Mouse (Mus musculus): ENCODE results near the gene Mbd3. TPM values are rescaled to one million over a fixed set of nuclear protein-coding genes. Genes with fewer than 3 reads are reported as not detected.
A peak's percentile ranks its signal among the peaks of the same experiment; 100 is the strongest.

Gene Mbd3
- total RNA-seq, 2 experiments from 2014 or later = 121 to 131 TPM

DNA sequence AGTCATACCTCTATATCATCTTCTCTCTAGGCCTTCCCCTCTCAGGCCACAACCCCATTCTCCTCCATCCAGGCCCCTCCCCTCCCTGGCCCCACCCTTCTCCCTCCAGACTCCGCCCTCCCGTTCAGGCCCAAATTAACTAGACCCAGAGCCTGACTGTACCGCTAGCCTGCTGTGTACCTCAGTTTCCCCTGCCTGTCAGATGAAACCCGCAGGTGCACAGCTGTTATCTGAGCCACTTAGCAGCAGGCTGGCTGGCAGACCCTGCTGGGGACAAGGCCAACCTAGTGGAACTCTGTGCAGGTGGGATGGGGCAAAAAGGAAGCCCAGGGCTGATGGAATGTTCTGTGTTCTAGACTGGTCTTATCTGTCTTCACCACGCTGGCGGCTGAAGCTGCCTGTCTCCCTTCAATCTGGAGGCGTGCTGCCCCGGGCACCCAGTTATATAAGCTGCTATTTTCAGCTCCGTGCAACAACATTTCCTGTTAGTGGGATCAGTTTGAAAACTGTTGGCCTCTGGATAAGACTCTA lies 55.2 kb downstream of the Mbd3 start:
- no peak for DNase-seq (ENCODE audit: low spot score in 2 of 2)

DNA sequence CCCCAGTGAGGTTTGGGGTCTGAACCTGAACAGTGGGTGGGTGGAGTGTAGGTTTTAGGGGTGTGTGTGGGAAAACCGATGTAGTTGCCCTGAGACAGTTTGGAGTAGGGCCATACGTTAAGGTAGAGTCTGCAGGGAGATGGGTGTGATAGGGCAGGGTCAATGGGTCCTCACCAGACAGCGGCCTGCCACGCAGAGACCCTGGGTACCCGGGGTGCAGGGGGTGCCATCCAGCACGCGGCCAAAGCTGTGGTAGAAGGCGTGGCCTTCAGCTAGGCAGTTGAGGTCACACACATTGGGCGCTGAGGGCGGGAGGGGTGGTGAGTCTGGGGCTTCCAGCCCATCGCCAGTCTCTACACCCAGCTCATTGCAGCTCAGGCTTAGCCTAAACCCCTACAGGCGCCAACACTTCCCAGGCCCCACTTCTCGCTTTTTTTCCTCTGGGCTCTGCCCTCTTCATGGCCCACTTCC lies 55.9 kb downstream of the Mbd3 start:
- DNase-seq (ENCODE audit: low spot score in 2 of 2) = no peak

DNA sequence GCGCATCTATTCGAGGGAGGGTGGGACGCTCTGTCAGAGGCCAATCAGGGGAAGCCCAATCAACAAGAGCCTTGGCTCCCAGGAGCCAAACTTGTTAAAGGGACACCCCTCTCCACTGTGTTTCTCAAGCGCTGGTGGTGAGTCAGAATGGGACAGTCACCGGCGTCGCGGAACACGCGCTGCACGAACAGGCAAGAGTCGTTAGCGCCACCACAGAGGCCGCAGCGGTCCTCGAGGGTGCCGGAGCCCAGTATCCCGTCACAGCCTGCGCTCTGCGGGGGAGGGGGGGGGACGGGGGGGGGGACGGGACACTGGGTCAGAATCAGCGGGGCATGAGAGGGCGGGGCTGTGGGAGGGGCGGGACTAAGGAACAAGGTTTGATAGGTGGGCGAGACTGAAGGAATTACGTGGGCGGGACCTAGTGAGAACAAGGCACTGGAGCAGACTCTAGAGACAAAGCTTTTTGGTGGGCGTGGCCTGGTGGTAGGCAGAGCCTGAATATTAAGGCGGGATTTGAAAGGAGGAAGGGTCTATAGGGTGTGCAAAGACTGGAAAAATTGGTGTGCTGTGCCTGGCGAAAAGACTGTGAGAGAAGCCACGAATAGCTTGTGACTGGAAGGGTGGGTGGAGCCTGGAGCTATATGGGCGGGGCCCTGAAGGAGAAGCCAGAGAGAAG lies 56.5 kb downstream of the Mbd3 start:
- peak in 1 of 2 experiments; percentile 63 for DNase-seq (ENCODE audit: low spot score in 2 of 2)

Small RNA genes lying within 50 kb of the gene (microRNA-seq; reads per million reads assigned to microRNA genes)
- 0 reads per million in 2 experiments for gene Gm22721

Other genes with a start within 250 kb of the Mbd3 start
- gene Cirbp, start 233.6 kb downstream of the Mbd3 start, total RNA-seq (2021) = 100 to 1,000 TPM in 1 of 2 experiments, 10 to 100 TPM in 1; 93.5 to 126 TPM
- 1 to 10 TPM; 5.1 to 5.2 TPM for gene 1600002K03Rik, start 226.6 kb downstream of the Mbd3 start, total RNA-seq (2021)
- 10 to 100 TPM; 14.8 TPM for gene Efna2, start 220.1 kb downstream of the Mbd3 start, total RNA-seq (2021)
- 10 to 100 TPM; 34.4 to 43.7 TPM for gene Mum1, start 173.1 kb downstream of the Mbd3 start, total RNA-seq (2021)
- gene Ndufs7, start 150.4 kb downstream of the Mbd3 start, total RNA-seq (2021) = 100 to 1,000 TPM; 169 to 175 TPM
- 10 to 100 TPM; 39.9 to 43.7 TPM for gene Gamt, start 138.5 kb downstream of the Mbd3 start, total RNA-seq (2021)
- 10 to 100 TPM; 83.0 to 93.6 TPM for gene Dazap1, start 138.1 kb downstream of the Mbd3 start, total RNA-seq (2021)
- gene Rps15, start 107.1 kb downstream of the Mbd3 start, total RNA-seq (2021) = 100 to 1,000 TPM; 727 to 762 TPM
- 100 to 1,000 TPM; 131 to 133 TPM for gene Apc2, start 103.6 kb downstream of the Mbd3 start, total RNA-seq (2021)
- 10 to 100 TPM; 20.4 to 23.1 TPM for gene 2310011J03Rik, start 79.0 kb downstream of the Mbd3 start, total RNA-seq (2021)
- 1 to 10 TPM; 3.2 to 4.4 TPM for gene Pcsk4, start 70.1 kb downstream of the Mbd3 start, total RNA-seq (2021)
- gene Reep6, start 69.6 kb downstream of the Mbd3 start, total RNA-seq (2021) = 10 to 100 TPM; 10.1 to 10.6 TPM
- 1 to 10 TPM; 2.0 to 2.8 TPM for gene Adamtsl5, start 51.1 kb downstream of the Mbd3 start, total RNA-seq (2021)
- gene Plk5, start 43.1 kb downstream of the Mbd3 start, total RNA-seq (2021) = 1 to 10 TPM; 3.2 to 3.4 TPM
- 10 to 100 TPM; 20.3 to 24.2 TPM for gene Mex3d, start 11.9 kb downstream of the Mbd3 start, total RNA-seq (2021)
- 100 to 1,000 TPM; 620 to 655 TPM for gene Uqcr11, start 7.3 kb upstream of the Mbd3 start, total RNA-seq (2021)
- 10 to 100 TPM; 33.3 to 35.0 TPM for gene Tcf3, start 34.1 kb upstream of the Mbd3 start, total RNA-seq (2021)
- gene Onecut3, start 95.3 kb upstream of the Mbd3 start, total RNA-seq (2021) = not detected
- gene Atp8b3, start 139.6 kb upstream of the Mbd3 start, total RNA-seq (2021) = under 1 TPM; 0.21 TPM
- 10 to 100 TPM; 47.0 to 50.5 TPM for gene Rexo1, start 162.0 kb upstream of the Mbd3 start, total RNA-seq (2021)
- 10 to 100 TPM; 40.1 to 44.3 TPM for gene Klf16, start 177.8 kb upstream of the Mbd3 start, total RNA-seq (2021)
- 100 to 1,000 TPM; 189 to 197 TPM for gene Abhd17a, start 190.8 kb upstream of the Mbd3 start, total RNA-seq (2021)
- gene Scamp4, start 203.3 kb upstream of the Mbd3 start, total RNA-seq (2021) = 10 to 100 TPM; 38.5 to 40.7 TPM
- 1 to 10 TPM; 2.3 to 2.8 TPM for gene Adat3, start 203.3 kb upstream of the Mbd3 start, total RNA-seq (2021)
- 1 to 10 TPM; 2.5 to 2.8 TPM for gene Gm49322, start 206.5 kb upstream of the Mbd3 start, total RNA-seq (2021)
- 100 to 1,000 TPM; 176 to 180 TPM for gene Csnk1g2, start 223.3 kb upstream of the Mbd3 start, total RNA-seq (2021)